Mouse (Mus musculus) ES-E14 (cell line): Measurements from ENCODE around the gene Acta2.

Experiments used
- HCFC1 ChIP-seq: IDR thresholded peaks from 2 replicates; pipeline ENCODE4 v1.6.1; 2012; ENCODE audit warnings: low read length, inconsistent platforms, borderline replicate concordance; ENCODE audit not compliant: insufficient read depth
- MAFK ChIP-seq: IDR thresholded peaks from 2 replicates; pipeline ENCODE4 v1.6.1; 2014; ENCODE audit warnings: mild to moderate bottlenecking, low read depth, low read length, inconsistent platforms; ENCODE audit not compliant: insufficient read depth
- ZC3H11A ChIP-seq: IDR thresholded peaks from 2 replicates; pipeline ENCODE4 v1.6.1; 2012; ENCODE audit warnings: low read depth, mild to moderate bottlenecking, inconsistent platforms, low read length, borderline replicate concordance
- ZNF384 ChIP-seq: IDR thresholded peaks from 2 replicates; pipeline ENCODE4 v1.6.1; 2012; ENCODE audit warnings: low read depth, low read length, inconsistent platforms

GRCm38 (mm10) chr19:34242925-34243324, 12.5 kb downstream of the Acta2 start:
- TF ChIP-seq ZC3H11A = no peak
- no peak for TF ChIP-seq HCFC1
- no peak for TF ChIP-seq ZNF384
- TF ChIP-seq MAFK = no peak
